Mouse (Mus musculus) heart, adult 2 months (tissue): Measurements from ENCODE around the gene Bnipl. TPM values are rescaled to one million over a fixed set of nuclear protein-coding genes. Genes with fewer than 3 reads are reported as not detected.
A peak's percentile ranks its signal among the peaks of the same experiment; 100 is the strongest.

Experiments
- DNase-seq, 2 experiments: peaks; one replicate each; pipeline ENCODE4 v3.0.0; 2021
- H3K27ac ChIP-seq: fragments of 200-600 bp; 2 replicates; pipeline ENCODE4 v1.8.1; 2022
- H3K27me3 ChIP-seq: fragments of 200-500 bp; 2 replicates; pipeline ENCODE4 v1.6.1; 2012; ENCODE audit warnings: mild to moderate bottlenecking, low read length, inconsistent platforms, mixed read lengths; ENCODE audit not compliant: control insufficient read depth, insufficient read depth
- H3K36me3 ChIP-seq: fragments of 200-500 bp; 2 replicates; pipeline ENCODE4 v1.6.1; 2012; ENCODE audit warnings: low read length, inconsistent platforms; ENCODE audit not compliant: control insufficient read depth, insufficient read depth
- H3K4me1 ChIP-seq: fragments of 200-500 bp; 2 replicates; pipeline ENCODE4 v1.6.1; 2011; ENCODE audit warnings: low read length; ENCODE audit not compliant: control insufficient read depth, insufficient read depth
- H3K4me3 ChIP-seq: fragments of 200-600 bp; 2 replicates; pipeline ENCODE4 v1.8.1; 2022
- H3K79me2 ChIP-seq: fragments of 200-500 bp; replicated peaks from 2 replicates; pipeline ENCODE4 v1.6.1; 2012; ENCODE audit warnings: mild to moderate bottlenecking, inconsistent platforms, low read length, moderate library complexity, mixed read lengths; ENCODE audit not compliant: control insufficient read depth, insufficient read depth
- H3K9ac ChIP-seq: fragments of 200-500 bp; 2 replicates; pipeline ENCODE4 v1.6.1; 2012; ENCODE audit warnings: low read depth, mild to moderate bottlenecking, control low read depth, inconsistent platforms, low read length, mixed read lengths
- CTCF ChIP-seq: fragments of 200-600 bp; IDR thresholded peaks from 2 replicates; pipeline ENCODE4 v1.8.1; 2022; ENCODE audit warnings: antibody characterized with exemption, mild to moderate bottlenecking, moderate library complexity
- EP300 ChIP-seq: fragments of 200-500 bp; IDR thresholded peaks from 2 replicates; pipeline ENCODE4 v1.6.1; 2011; ENCODE audit warnings: low read depth, low read length, control low read depth; ENCODE audit not compliant: insufficient read depth
- POLR2A ChIP-seq: fragments of 200-500 bp; IDR thresholded peaks from 2 replicates; pipeline ENCODE4 v1.6.1; 2011; ENCODE audit warnings: mild to moderate bottlenecking, low read depth, low read length, control low read depth; ENCODE audit not compliant: insufficient read depth
- WGBS: fragments of 180-500 bp; shearing (Covaris S2); methylation state at CpG from one replicate; pipeline ENCODE4 v1.1.7; 2018; 5-methylcytosine and 5-hydroxymethylcytosine counted together
- intact Hi-C: fragments of 180-260 bp; cut with DNase I; formaldehyde crosslinking; loops from one replicate; pipeline ENCODE4 v1.15.1; 2025
- polyA plus RNA-seq: library from polyadenylated mRNA; depleted of rRNA; stranded (reverse); fragments of >200 nt; gene quantifications from 2 replicates; pipeline ENCODE4 v1.2.3, GENCODE M21; 2012
- total RNA-seq, 2 experiments: library from RNA; stranded (reverse); gene quantifications; 2 replicates each; pipeline ENCODE4 v1.2.3; 2021

Gene Bnipl
- total and polyA plus RNA-seq, 3 experiments, result 0.25 TPM; not detected in 2

GRCm38 (mm10) chr3:95276428-95276934 is 25.5 kb upstream of the Bnipl start:
- H3K4me3 ChIP-seq, result no peak overlapping the region
- no peaks in the 10 kb centered on the region; the same call in 1 of the 2 replicates for H3K4me1 ChIP-seq
- no peaks in the 10 kb centered on the region for H3K36me3 ChIP-seq
- 68% methylated on average over 5 of the region's 5 CpGs for WGBS
- no peak for DNase-seq
- no peak for TF ChIP-seq EP300
- TF ChIP-seq POLR2A, result no peak
- TF ChIP-seq CTCF, result no peak
- intact Hi-C loops, result no loop called here
- H3K27me3 ChIP-seq, result no peaks in the 10 kb centered on the region
- H3K79me2 ChIP-seq, result no peaks in the 10 kb centered on the region
- H3K9ac ChIP-seq, result no peak overlapping the region
- H3K27ac ChIP-seq, result peak overlapping the region; percentile 67

GRCm38 (mm10) chr3:95275161-95275560 is 24.2 kb upstream of the Bnipl start:
- no peak for TF ChIP-seq CTCF
- H3K4me1 ChIP-seq, result peaks cover 3% of the 10 kb centered on the region; the same call in 1 of the 2 replicates
- peak overlapping the region; percentile 3 for H3K27ac ChIP-seq
- no peak for DNase-seq
- no peaks in the 10 kb centered on the region for H3K27me3 ChIP-seq
- no peaks in the 10 kb centered on the region for H3K79me2 ChIP-seq
- intact Hi-C loops, result no loop called here
- H3K9ac ChIP-seq, result no peak overlapping the region
- 59% methylated on average over 6 of the region's 6 CpGs for WGBS
- no peaks in the 10 kb centered on the region for H3K36me3 ChIP-seq
- H3K4me3 ChIP-seq, result no peak overlapping the region

- 89% methylated on average over 4 of the region's 4 CpGs for WGBS
- no peak for DNase-seq
- Histone ChIP-seq H3K4me1 (peaks cover 3% of the 10 kb centered on the region; the same call in 1 of the 2 replicates), H3K4me3 (no peak overlapping the region), H3K27ac (no peak overlapping the region), H3K27me3 (no peaks in the 10 kb centered on the region), H3K79me2 (no peaks in the 10 kb centered on the region), H3K9ac (no peak overlapping the region), H3K36me3 (no peaks in the 10 kb centered on the region)
- intact Hi-C loops, result no loop called here
- TF ChIP-seq POLR2A, result no peak
- no peak for TF ChIP-seq EP300
- TF ChIP-seq CTCF, result no peak
Observed at GRCm38 (mm10) chr3:95274453-95274852, 23.5 kb upstream of the Bnipl start.

- no peak for DNase-seq
- WGBS, result 80% methylated on average over 5 of the region's 5 CpGs
- intact Hi-C loops, result no loop called here
- no peak for TF ChIP-seq EP300
- TF ChIP-seq CTCF, result no peak
- no peak for TF ChIP-seq POLR2A
- H3K4me3 ChIP-seq, result no peak overlapping the region
- H3K27ac ChIP-seq, result no peak overlapping the region
- H3K9ac ChIP-seq, result no peak overlapping the region
- H3K36me3 ChIP-seq, result no peaks in the 10 kb centered on the region
- no peaks in the 10 kb centered on the region for H3K27me3 ChIP-seq
- peaks cover 3% of the 10 kb centered on the region; the same call in 1 of the 2 replicates for H3K4me1 ChIP-seq
- no peaks in the 10 kb centered on the region for H3K79me2 ChIP-seq
Observed at GRCm38 (mm10) chr3:95273471-95273870, 22.5 kb upstream of the Bnipl start.

GRCm38 (mm10) chr3:95270766-95271364 is 19.9 kb upstream of the Bnipl start:
- WGBS, result 76% methylated on average over 12 of the region's 12 CpGs
- Histone ChIP-seq H3K4me1 (0 out of 2 replicates have a peak, but pooled peaks cover 3% of the 10 kb centered on the region), H3K27me3 (no peaks in the 10 kb centered on the region), H3K36me3 (no peaks in the 10 kb centered on the region), H3K79me2 (no peaks in the 10 kb centered on the region), H3K4me3 (no peak overlapping the region), H3K9ac (no peak overlapping the region), H3K27ac (no peak overlapping the region)
- TF ChIP-seq EP300 (no peak), CTCF (no peak), POLR2A (no peak)
- intact Hi-C loops, result no loop called here
- no peak for DNase-seq

DNA sequence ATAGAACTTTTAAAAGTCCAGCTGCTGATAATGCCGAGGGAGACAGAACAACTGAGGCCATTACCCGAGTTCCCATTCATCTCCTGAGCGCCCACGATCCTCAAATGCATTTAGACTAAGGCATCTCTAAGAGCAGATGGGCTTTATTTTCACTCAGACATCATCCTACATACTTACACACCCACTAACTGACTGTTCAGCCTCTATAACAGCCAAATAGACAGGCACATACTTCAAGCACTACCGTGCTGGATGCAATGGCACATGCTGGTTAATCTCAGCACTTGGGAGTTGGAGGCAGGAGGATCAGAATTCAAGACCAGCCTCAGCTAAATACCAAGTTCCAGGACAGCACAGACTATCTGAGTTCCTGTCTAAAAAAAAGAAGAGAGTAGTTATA is 18.8 kb upstream of the Bnipl start:
- no peak for DNase-seq
- Histone ChIP-seq H3K27me3 (no peaks in the 10 kb centered on the region), H3K36me3 (no peaks in the 10 kb centered on the region), H3K27ac (no peak overlapping the region), H3K4me3 (no peak overlapping the region), H3K79me2 (no peaks in the 10 kb centered on the region), H3K9ac (no peak overlapping the region), H3K4me1 (0 out of 2 replicates have a peak, but pooled peaks cover 3% of the 10 kb centered on the region)
- intact Hi-C loops, result no loop called here
- WGBS, result 71% methylated on average over 5 of the region's 5 CpGs
- TF ChIP-seq POLR2A (no peak), CTCF (no peak), EP300 (no peak)
